ENCODE assay signal across 23 mouse cellular contexts in the genomic region with DNA sequence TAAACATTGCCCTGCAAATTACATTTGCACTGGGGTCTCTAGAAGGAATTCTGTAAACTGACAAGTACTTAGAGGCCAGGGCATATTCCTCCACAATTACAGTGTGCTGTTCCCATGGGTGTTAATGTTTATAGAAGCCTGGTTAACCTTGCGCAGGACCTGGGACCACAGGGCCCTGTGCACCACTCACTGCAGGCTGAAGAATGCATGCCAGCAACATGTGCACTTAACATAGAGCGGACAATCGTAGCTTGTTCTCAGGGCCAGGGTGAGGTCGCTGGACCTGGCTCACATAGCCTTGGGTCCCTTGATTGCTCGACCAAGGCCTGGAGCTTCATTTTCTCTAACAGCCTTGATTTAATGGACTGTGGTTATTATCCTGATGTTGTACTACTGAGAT.
A peak's percentile ranks its signal among the peaks of the same experiment; 100 is the strongest.
DNase-seq lines count a peak whose midpoint lies in the region; ATAC-seq lines count a peak whose summit lies in the region.
"Had no signal": no experiment of that assay in that cellular context is flagged by ENCODE, and none has a peak within 500 bp of the region (broad histone marks: within the 10 kb centered on the region; RNA-seq: fewer than 3 reads in every experiment).

No protein-coding gene starts in this region.

- no peaks in the 10 kb centered on the region for H3K36me3 ChIP-seq in neural tube, embryonic 14.5 days (ENCODE audit: control insufficient read depth, insufficient read depth, low read length)
- no peaks in the 10 kb centered on the region for H3K36me3 ChIP-seq in kidney, embryonic 15.5 days
- H3K36me3 ChIP-seq: forebrain, embryonic 12.5 days; heart, embryonic 10.5 days; hindbrain, embryonic 10.5 days; lung, embryonic 15.5 days; midbrain, embryonic 12.5 days; neural tube, embryonic 13.5 days had no signal

- H3K4me1 ChIP-seq in neural tube, embryonic 14.5 days (ENCODE audit: control insufficient read depth, insufficient read depth, low read length), result no peaks in the 10 kb centered on the region
- peaks cover 22% of the 10 kb centered on the region for H3K4me1 ChIP-seq in kidney, embryonic 15.5 days
- H3K4me1 ChIP-seq: heart, embryonic 10.5 days; midbrain, embryonic 12.5 days had no signal

- H3K27me3 ChIP-seq in neural tube, embryonic 14.5 days (ENCODE audit: control insufficient read depth, insufficient read depth, low read length), result no peaks in the 10 kb centered on the region
- no peaks in the 10 kb centered on the region for H3K27me3 ChIP-seq in kidney, embryonic 15.5 days
- H3K27me3 ChIP-seq: forebrain, embryonic 12.5 days; midbrain, embryonic 12.5 days; neural tube, embryonic 13.5 days had no signal

- no peak overlapping the region for H3K9ac ChIP-seq in neural tube, embryonic 14.5 days (replicated peaks; ENCODE audit: low read depth, low read length)
- H3K9ac ChIP-seq in kidney, embryonic 15.5 days, result no peak overlapping the region
- H3K9ac ChIP-seq: forebrain, embryonic 12.5 days; liver, embryonic 14.5 days; lung, embryonic 15.5 days; midbrain, embryonic 12.5 days; neural tube, embryonic 13.5 days had no signal

- no peak overlapping the region for H3K4me2 ChIP-seq in neural tube, embryonic 14.5 days (ENCODE audit: low read depth, low read length)
- H3K4me2 ChIP-seq in kidney, embryonic 15.5 days, result no peak overlapping the region
- H3K4me2 ChIP-seq: forebrain, embryonic 12.5 days; lung, embryonic 15.5 days; midbrain, embryonic 12.5 days; neural tube, embryonic 13.5 days had no signal

- no peak overlapping the region for H3K4me3 ChIP-seq in neural tube, embryonic 14.5 days (ENCODE audit: low read depth, low read length)
- H3K4me3 ChIP-seq in kidney, embryonic 15.5 days (replicated peaks), result no peak overlapping the region
- H3K4me3 ChIP-seq: forebrain, embryonic 12.5 days; heart, embryonic 10.5 days; hindbrain, embryonic 10.5 days; left cerebral cortex, adult 2 months; lung, embryonic 15.5 days; midbrain, embryonic 12.5 days; neural tube, embryonic 13.5 days had no signal

- WGBS in neural tube, embryonic 14.5 days, result 55% methylated on average over 5 of the region's 5 CpGs
- WGBS in kidney, embryonic 15.5 days, result 36% methylated on average over 5 of the region's 5 CpGs

- ATAC-seq in neural tube, embryonic 14.5 days (ENCODE audit: low read depth), result no peak
- ATAC-seq in kidney, embryonic 15.5 days (replicated peaks; ENCODE audit: low FRiP score), result peak; percentile 91
- ATAC-seq: hindbrain, postnatal 0 days; intestine, postnatal 0 days had no signal

- no peaks in the 10 kb centered on the region for H3K9me3 ChIP-seq in neural tube, embryonic 14.5 days (ENCODE audit: control insufficient read depth, low read length)
- H3K9me3 ChIP-seq in kidney, embryonic 15.5 days (replicated peaks), result no peaks in the 10 kb centered on the region
- H3K9me3 ChIP-seq: forebrain, embryonic 12.5 days; heart, embryonic 10.5 days; hindbrain, embryonic 10.5 days; lung, embryonic 15.5 days; midbrain, embryonic 12.5 days; neural tube, embryonic 13.5 days had no signal

- DNase-seq in neural tube, embryonic 10.5 days (ENCODE audit: extremely low spot score, low spot score), result no peak
- DNase-seq in kidney, postnatal 4 days, result peak; percentile 42 to 64
- no peak for DNase-seq in lung, postnatal 14 days
- no peak for DNase-seq in Muller cell, postnatal 12 days (ENCODE audit: inconsistent ontology term)
- DNase-seq in cerebellum, adult 11-12 months, result no peak
- DNase-seq: adrenal gland, postnatal 36 days; cerebellum, adult 8-10 months; gastrocnemius, postnatal 25 days; layer of hippocampus, adult 9-11 months; left cerebral cortex, postnatal 4 days; thymus, adult 2 months had no signal

- 0 out of 2 replicates have a peak overlapping the region, but pooled peaks have one; percentile 22 for H3K27ac ChIP-seq in neural tube, embryonic 14.5 days (ENCODE audit: low read depth, low read length)
- H3K27ac ChIP-seq in kidney, embryonic 15.5 days, result peak overlapping the region; percentile 70
- H3K27ac ChIP-seq: forebrain, embryonic 12.5 days; heart, embryonic 10.5 days; hindbrain, embryonic 10.5 days; hindbrain, postnatal 0 days; left cerebral cortex, adult 2 months; liver, embryonic 14.5 days; lung, embryonic 15.5 days; midbrain, embryonic 12.5 days; neural tube, embryonic 13.5 days had no signal

Comparison
In these comparisons a context has a peak if more than half of its experiments do, and no peak if none do; other contexts are left out.
1. DNase-seq: peak in kidney, postnatal 4 days (2 of 2); none in neural tube, embryonic 10.5 days (single experiment), lung, postnatal 14 days (single experiment), Muller cell, postnatal 12 days (single experiment) and cerebellum, adult 11-12 months (single experiment).